Mouse (Mus musculus) cerebellum, postnatal 4 days (tissue): Measurements from ENCODE around the gene Tpd52l1.

Experiments
- DNase-seq, 2 experiments: peaks; one replicate each; pipeline ENCODE4 v3.0.0; 2022; ENCODE audit warnings: low spot score in 2 of 2, mixed read lengths in 1 of 2

Tpd52l1 gene

GRCm38 (mm10) chr10:31346401-31346800 lies 99.4 kb downstream of the Tpd52l1 start:
- no peak for DNase-seq

- DNase-seq, result no peak
Measured at GRCm38 (mm10) chr10:31336432-31336831, 109.3 kb downstream of the Tpd52l1 start.

GRCm38 (mm10) chr10:31331225-31331775 lies 114.5 kb downstream of the Tpd52l1 start:
- peak in 1 of 2 experiments; percentile 57 for DNase-seq

DNA sequence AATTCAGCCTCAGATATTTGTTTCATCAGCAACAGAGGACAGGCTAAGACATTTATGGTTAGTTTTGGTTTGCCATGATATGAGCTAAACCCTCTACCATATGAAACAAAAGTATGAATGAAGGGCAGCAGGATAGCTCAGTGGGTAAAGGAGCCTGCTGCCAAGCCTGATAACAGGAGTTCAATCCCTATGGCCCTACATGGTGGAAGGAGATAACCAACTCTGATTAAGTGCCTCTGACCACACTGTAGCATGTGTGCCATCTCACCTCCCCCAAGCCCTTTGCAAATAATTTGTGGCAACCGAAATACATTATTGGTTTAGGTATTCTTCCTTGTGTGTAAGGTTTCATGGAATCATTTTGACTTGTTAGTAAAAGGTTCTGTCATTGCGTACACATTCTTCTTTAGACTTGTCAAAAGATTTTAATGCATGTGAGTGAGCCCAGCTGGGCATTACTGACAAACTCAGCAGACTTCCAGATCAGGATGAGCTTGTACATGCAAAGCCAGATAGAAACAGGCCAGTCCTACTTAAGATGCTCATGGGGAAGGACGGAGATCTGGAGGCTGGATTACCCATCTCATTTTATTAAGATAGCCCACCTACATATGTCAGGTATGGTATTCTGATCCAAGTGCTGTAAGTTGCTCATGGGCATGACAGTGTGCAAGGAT lies 115.3 kb downstream of the Tpd52l1 start:
- no peak for DNase-seq

- no peak for DNase-seq
Measured at GRCm38 (mm10) chr10:31329436-31329835, 116.3 kb downstream of the Tpd52l1 start.

DNA sequence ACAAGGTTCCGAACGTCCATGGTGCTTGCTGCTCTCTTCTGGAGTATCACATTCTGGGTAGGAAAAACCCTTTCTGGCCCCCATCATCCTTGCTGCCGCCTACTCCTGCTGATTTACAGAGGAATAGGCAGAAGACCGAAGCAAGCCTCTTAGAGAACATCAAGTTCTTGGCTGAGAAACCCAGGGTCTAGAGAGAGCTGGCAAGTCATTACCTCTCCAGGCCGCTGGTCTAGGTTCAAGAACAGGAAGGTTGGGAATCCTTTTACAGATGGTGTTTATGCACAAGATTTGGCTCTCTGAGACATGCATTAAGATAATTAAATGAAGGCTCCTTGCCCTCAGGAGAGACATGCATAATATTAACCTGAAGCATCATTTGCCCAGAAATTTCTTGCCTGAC lies 127.3 kb downstream of the Tpd52l1 start:
- DNase-seq, result no peak

DNA sequence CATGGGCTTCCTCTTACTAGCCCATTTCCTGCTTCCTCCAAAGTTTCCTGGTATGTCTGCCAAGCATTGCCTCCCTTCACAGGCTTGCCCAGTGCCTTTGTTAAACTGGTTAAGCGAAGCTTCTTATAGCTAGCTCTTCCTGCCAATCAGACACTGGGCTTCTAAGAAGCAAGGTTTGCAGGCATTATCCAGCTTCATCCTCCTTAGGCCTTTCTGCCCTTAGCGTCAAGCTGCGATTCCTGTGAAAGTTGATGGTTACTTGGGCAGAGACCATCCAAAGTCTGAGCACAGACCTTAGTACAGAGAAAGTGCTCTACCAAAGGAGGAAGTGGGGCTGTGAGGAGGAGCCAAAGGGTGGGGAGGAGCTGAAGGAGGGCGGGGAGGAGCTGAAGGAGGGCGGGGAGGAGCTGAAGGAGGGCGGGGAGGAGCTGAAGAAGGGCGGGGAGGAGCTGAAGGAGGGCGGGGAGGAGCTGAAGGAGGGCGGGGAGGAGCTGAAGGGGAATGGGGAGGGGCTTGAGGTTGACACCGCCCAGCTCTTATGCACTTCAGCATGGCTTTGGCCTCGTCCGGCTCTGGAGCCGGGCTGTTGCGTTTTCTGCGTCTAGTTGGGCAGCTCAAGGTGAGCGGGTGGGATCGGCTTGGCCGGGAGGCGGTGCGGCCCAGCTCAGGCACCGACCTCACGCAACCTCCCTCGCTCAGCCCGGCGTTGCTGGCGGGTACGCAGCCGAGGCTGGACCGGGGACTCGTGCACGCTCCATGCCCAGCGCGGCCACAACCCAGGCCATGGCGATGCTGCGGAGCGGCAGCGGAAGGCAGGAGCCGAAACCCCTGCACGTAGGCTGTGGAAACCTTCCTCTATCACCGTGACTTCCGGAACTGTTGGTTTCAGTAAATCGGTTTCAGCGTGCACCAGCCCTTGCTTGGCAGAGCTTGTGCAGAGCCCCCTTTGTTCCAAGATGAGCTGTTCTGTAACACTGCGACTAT lies 132.6 kb downstream of the Tpd52l1 start, which contains the start of gene Hddc2:
TSS of gene Hddc2 (plus strand) at position 519 of the 984 bp plus-strand sequence.
- DNase-seq, result peak; percentile 28 to 62

DNA sequence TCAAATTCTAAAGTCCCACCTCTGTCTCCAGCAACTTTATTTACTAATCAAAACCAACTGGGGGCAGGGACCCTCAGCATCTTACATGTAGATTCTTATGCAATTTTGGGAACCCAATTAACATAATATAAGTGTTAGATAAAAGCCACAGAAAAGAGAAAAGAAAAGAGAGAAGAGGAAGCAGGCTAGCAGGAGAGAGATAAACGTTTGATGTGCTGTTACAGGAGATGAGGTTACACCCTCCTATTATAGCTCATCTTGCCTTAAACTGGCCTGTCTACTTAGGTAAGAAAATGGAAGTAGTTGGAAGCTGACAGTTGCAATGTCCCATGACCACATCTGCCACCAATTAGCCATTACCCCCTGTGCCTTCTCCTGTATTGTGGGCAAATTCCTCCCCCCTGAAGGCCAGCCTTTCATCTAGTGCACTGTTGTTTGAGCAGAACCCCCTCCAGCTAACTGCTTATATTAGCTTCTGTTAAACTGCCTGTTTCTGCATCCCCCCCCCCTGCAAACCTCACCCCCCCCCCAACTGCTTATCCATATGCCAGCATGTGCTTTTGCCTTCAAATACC lies 138.6 kb downstream of the Tpd52l1 start:
- DNase-seq, result no peak

DNA sequence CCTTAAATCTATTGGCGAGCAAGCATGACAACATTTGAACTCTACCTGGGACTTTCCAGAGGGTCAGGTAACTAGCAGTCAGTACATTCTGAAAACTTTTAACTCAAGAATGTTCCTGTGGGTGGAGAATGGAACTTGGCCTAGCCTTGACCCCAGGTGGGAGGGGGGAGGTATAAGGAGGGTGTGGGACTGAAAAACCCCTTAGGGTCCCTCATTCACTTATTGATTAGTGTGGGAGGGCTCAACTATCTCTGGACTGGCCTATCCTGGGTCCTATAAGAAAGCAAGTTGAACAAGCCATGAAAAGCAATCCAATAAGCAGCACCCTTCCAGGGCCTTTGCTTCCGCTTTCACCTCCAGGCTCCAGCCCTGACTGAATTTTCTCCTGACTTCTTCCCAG lies 142.3 kb downstream of the Tpd52l1 start:
- DNase-seq, result no peak

- no peak for DNase-seq
Measured at GRCm38 (mm10) chr10:31300292-31300691, 145.5 kb downstream of the Tpd52l1 start.

GRCm38 (mm10) chr10:31298921-31299574 lies 146.7 kb downstream of the Tpd52l1 start:
- peak; percentile 26 to 69 for DNase-seq

GRCm38 (mm10) chr10:31298263-31298662 lies 147.5 kb downstream of the Tpd52l1 start:
- DNase-seq, result no peak

DNA sequence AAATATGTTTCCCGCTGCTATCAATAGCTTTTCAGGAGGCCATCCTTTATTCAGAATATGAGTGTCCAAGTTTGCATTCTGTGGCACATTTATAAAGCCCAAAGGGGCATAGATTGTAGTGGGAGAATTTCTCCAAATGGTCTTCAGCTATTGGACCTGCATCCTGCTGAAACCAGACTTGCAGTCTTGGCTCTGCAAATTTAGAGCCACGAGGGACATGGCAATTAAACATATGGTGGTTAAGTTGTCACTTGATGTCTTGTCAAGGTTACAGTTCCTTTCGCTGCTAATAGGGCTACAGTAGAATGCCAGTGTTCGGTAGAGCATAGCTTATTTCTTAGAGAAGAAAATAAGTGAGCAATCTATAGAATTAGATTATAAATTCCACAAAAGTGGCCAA lies 148.7 kb downstream of the Tpd52l1 start:
- no peak for DNase-seq

DNA sequence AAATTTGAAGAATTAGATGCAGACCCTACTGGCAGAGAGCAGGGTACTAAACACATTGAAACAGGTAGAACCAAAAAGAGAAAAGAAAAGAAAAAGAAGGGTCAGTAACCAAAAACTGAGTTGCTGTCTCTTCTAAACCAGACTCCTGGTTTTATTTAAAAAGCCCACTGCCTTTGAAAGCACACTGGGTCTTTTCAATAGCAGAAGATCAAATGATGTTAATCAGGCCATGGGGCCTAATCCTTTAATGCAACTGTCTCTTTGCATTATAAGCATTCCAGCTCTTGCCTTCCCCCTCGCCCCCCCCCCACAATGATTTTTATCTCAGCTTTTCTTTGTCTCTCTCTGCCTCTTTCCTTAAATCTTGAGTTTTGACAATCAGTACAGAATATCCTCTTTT lies 149.3 kb downstream of the Tpd52l1 start:
- no peak for DNase-seq

DNA sequence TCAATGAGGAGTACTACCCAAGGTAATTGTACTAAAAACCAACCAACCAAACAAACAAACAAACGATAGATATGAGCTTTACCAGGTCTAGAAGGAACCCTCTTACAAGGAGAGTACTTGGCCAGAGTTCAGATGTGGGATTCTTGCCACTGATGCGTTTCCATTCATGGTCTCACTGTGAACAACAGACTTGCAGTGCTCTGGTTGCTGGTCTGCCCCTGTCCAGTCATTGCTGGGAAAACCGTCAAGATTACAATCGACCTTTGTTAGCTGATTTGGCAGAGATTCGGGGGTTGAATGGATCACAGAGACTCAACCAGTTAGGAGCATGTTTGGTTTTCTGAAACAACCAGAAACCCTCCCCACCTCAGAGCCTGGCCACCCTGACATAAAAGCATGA lies 150.1 kb downstream of the Tpd52l1 start:
- DNase-seq, result peak in 1 of 2 experiments; percentile 5

DNA sequence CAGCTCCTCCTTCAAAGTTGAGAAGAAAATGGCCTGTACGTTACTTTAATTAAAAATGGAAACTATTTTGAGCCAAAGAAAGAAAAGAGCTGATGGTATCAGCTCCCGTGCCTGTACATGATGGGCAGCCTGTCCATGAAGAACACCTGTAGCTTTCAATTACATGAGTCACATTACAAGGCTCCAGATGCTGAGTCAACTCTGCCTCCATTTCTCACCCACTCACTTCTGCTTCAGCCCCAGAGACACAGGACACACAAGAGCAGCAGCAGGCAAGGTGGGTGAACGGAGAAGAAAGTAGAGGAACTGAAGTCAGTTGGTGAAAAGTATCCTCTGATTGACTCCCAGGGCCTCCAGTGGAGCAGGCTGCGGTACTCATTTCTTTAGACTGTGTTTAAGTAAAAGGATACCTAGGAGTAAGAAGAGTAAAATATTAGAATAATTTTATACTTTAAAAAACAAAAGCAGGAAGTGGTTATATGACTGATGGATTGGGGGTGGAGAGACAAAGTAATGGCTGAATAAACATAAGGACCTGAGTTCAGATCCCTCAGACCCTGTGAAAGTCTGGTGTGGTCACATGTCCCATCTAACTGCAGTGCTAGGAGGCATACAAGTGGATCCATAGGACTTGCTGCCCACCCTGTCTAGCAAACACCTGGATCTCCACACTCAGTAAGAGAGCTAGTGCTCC lies 156.9 kb downstream of the Tpd52l1 start:
- no peak for DNase-seq

- no peak for DNase-seq
Measured at GRCm38 (mm10) chr10:31287787-31288186, 158.0 kb downstream of the Tpd52l1 start.
